Mouse (Mus musculus): ENCODE measurements around the gene Crybb1.
A peak's percentile ranks its signal among the peaks of the same experiment; 100 is the strongest.

Gene Crybb1

GRCm38 (mm10) chr5:112302310-112302709 lies 46.7 kb downstream of the Crybb1 start:
- DNase-seq (ENCODE audit: low read depth, low spot score), result no peak

- peak; percentile 55 for DNase-seq (ENCODE audit: low read depth, low spot score)
Observed at GRCm38 (mm10) chr5:112305842-112306241, 50.2 kb downstream of the Crybb1 start.

- DNase-seq (ENCODE audit: low read depth, low spot score), result no peak
Observed at GRCm38 (mm10) chr5:112313222-112313885, 57.7 kb downstream of the Crybb1 start.

GRCm38 (mm10) chr5:112316468-112316867 lies 60.9 kb downstream of the Crybb1 start:
- DNase-seq (ENCODE audit: low read depth, low spot score), result no peak

- no peak for DNase-seq (ENCODE audit: low read depth, low spot score)
Observed at GRCm38 (mm10) chr5:112317328-112317727, 61.7 kb downstream of the Crybb1 start.
